Mouse (Mus musculus) kidney, adult 9 months (tissue): Measurements from ENCODE around the gene Spta1.

Experiments
- DNase-seq: peaks from one replicate; pipeline ENCODE4 v3.0.0; 2022

Spta1 gene

DNA sequence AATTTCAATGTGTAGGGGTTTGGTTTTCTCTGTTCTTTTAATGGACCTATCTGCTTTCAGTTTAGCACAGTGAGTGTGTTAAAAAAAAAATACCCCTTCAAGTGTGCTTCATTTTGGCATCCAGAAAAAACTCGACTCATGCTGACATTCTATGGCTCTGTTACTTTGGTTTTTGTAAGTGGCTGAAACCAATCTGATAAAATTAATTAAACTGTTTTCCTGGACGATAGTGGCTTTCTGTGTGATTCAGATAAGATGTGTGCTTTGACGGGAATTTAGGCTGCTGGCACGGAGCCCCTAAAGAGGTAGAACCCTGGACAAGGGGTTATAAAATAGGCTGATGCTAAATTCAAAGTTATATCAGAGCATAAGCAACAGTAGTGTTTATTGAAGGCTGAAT, 96.6 kb downstream of the Spta1 start:
- no peak for DNase-seq

DNA sequence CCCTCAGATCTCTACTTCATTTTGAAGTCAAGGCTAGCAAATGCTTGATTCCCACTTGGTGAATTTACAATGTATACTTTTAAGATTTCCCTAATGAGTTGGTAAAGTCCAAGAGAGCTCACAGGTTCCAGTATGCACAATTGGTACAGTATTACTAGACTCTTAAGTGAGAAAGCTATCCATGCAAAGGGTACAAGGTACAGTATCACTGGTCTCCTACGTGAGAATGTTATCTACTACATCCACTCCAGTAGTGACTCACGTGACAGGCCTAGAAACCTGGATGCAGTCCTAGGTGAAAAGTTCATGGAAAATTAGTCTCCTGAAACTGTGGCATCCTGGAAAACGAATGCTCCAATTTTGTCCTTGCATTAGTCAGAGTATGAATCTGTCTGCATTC, 98.1 kb downstream of the Spta1 start:
- DNase-seq, result no peak
